Mouse (Mus musculus): ENCODE measurements around the gene Ell. TPM values are rescaled to one million over a fixed set of nuclear protein-coding genes. Genes with fewer than 3 reads are reported as not detected.
"Not testable (repeated sequence)": the region's sequence is repeated elsewhere in the genome, so short reads cannot be mapped to it uniquely, and the experiment has no call there.

Gene Ell
- polyA plus RNA-seq, 1 experiment from 2014 or later, result 13.0 TPM

GRCm38 (mm10) chr8:70510228-70510915, 28.9 kb upstream of the Ell start, which contains the start of gene Uba52:
Gene Uba52, minus strand, starts transcription at chr8:70510801.
- Histone ChIP-seq H3K9me3 (ENCODE audit: control insufficient read depth, low read length) (no peaks in the 10 kb centered on the region), H3K9ac (ENCODE audit: low read length) (peak within 1 kb of the TSS; percentile 99), H3K36me3 (ENCODE audit: control insufficient read depth, insufficient read depth, low read length) (peaks cover 56% of the 10 kb centered on the region), H3K4me3 (ENCODE audit: control insufficient read depth in 1 of 2, insufficient read depth in 1 of 2, low read depth in 1 of 2, low read length in 2 of 2) (peak within 1 kb of the TSS; percentile 91 to 99), H3K4me1 (ENCODE audit: control insufficient read depth in 2 of 2, insufficient read depth in 2 of 2, low read length in 2 of 2) (peaks cover 11 to 34% of the 10 kb centered on the region in 2 experiments), H3K27me3 (ENCODE audit: control insufficient read depth, insufficient read depth, low read length) (no peaks in the 10 kb centered on the region), H3K4me2 (ENCODE audit: low read length) (peak within 1 kb of the TSS; percentile 95), H3K27ac (replicated peaks in 1 of 2; ENCODE audit: control insufficient read depth in 1 of 2, insufficient read depth in 1 of 2, low read depth in 2 of 2, low read length in 2 of 2) (peak within 1 kb of the TSS; percentile 95)
- ATAC-seq (ENCODE audit: insufficient number of reproducible peaks, insufficient read depth, low FRiP score, low read depth), result peak; percentile 80
- WGBS, result under 1% methylated on average over 72 of the region's 74 CpGs

- H3K9me3 ChIP-seq (ENCODE audit: control insufficient read depth, low read length); H3K9ac ChIP-seq (ENCODE audit: low read length); H3K27ac ChIP-seq (replicated peaks in 1 of 2; ENCODE audit: control insufficient read depth in 1 of 2, insufficient read depth in 1 of 2, low read depth in 2 of 2, low read length in 2 of 2); ATAC-seq (ENCODE audit: insufficient number of reproducible peaks, insufficient read depth, low FRiP score, low read depth); H3K27me3 ChIP-seq (ENCODE audit: control insufficient read depth, insufficient read depth, low read length): not testable (repeated sequence)
- peaks cover 62% of the 10 kb centered on the region for H3K36me3 ChIP-seq (ENCODE audit: control insufficient read depth, insufficient read depth, low read length)
- peak overlapping the region; percentile 95 for H3K4me2 ChIP-seq (ENCODE audit: low read length)
- 87% methylated on average over 6 of the region's 6 CpGs for WGBS
- H3K4me3 ChIP-seq (ENCODE audit: control insufficient read depth in 1 of 2, insufficient read depth in 1 of 2, low read depth in 1 of 2, low read length in 2 of 2), result peak overlapping the region; percentile 91 to 99
- peaks cover 7 to 27% of the 10 kb centered on the region in 2 experiments for H3K4me1 ChIP-seq (ENCODE audit: control insufficient read depth in 2 of 2, insufficient read depth in 2 of 2, low read length in 2 of 2)
These were observed 28.1 kb upstream of the Ell start for GRCm38 (mm10) chr8:70511174-70511573.

- peaks cover 68% of the 10 kb centered on the region for H3K36me3 ChIP-seq (ENCODE audit: control insufficient read depth, insufficient read depth, low read length)
- H3K27ac ChIP-seq (replicated peaks in 1 of 2; ENCODE audit: control insufficient read depth in 1 of 2, insufficient read depth in 1 of 2, low read depth in 2 of 2, low read length in 2 of 2), result no peak overlapping the region
- no peak for ATAC-seq (ENCODE audit: insufficient number of reproducible peaks, insufficient read depth, low FRiP score, low read depth)
- WGBS, result 96% methylated on average over 2 of the region's 2 CpGs
- peaks cover 7 to 27% of the 10 kb centered on the region in 2 experiments for H3K4me1 ChIP-seq (ENCODE audit: control insufficient read depth in 2 of 2, insufficient read depth in 2 of 2, low read length in 2 of 2)
- peak overlapping the region; percentile 95; the same call in 1 of the 2 replicates for H3K4me2 ChIP-seq (ENCODE audit: low read length)
- no peak overlapping the region for H3K9ac ChIP-seq (ENCODE audit: low read length)
- H3K4me3 ChIP-seq (ENCODE audit: control insufficient read depth in 1 of 2, insufficient read depth in 1 of 2, low read depth in 1 of 2, low read length in 2 of 2), result no peak overlapping the region
- H3K9me3 ChIP-seq (ENCODE audit: control insufficient read depth, low read length), result no peaks in the 10 kb centered on the region
- H3K27me3 ChIP-seq (ENCODE audit: control insufficient read depth, insufficient read depth, low read length), result no peaks in the 10 kb centered on the region
These were observed 27.5 kb upstream of the Ell start for GRCm38 (mm10) chr8:70511770-70512169.

- no peak for ATAC-seq (ENCODE audit: insufficient number of reproducible peaks, insufficient read depth, low FRiP score, low read depth)
- Histone ChIP-seq H3K27me3 (ENCODE audit: control insufficient read depth, insufficient read depth, low read length) (no peaks in the 10 kb centered on the region), H3K4me2 (ENCODE audit: low read length) (no peak overlapping the region), H3K9me3 (ENCODE audit: control insufficient read depth, low read length) (no peaks in the 10 kb centered on the region), H3K4me1 (ENCODE audit: control insufficient read depth in 2 of 2, insufficient read depth in 2 of 2, low read length in 2 of 2) (peaks cover 7 to 27% of the 10 kb centered on the region in 2 experiments), H3K27ac (replicated peaks in 1 of 2; ENCODE audit: control insufficient read depth in 1 of 2, insufficient read depth in 1 of 2, low read depth in 2 of 2, low read length in 2 of 2) (no peak overlapping the region), H3K9ac (ENCODE audit: low read length) (no peak overlapping the region), H3K36me3 (ENCODE audit: control insufficient read depth, insufficient read depth, low read length) (peaks cover 65% of the 10 kb centered on the region), H3K4me3 (ENCODE audit: control insufficient read depth in 1 of 2, insufficient read depth in 1 of 2, low read depth in 1 of 2, low read length in 2 of 2) (no peak overlapping the region)
- 93% methylated on average over 11 of the region's 11 CpGs for WGBS
These were observed 26.9 kb upstream of the Ell start for GRCm38 (mm10) chr8:70512253-70512903.

GRCm38 (mm10) chr8:70513441-70513840, 25.8 kb upstream of the Ell start:
- Histone ChIP-seq H3K4me3 (ENCODE audit: control insufficient read depth in 1 of 2, insufficient read depth in 1 of 2, low read depth in 1 of 2, low read length in 2 of 2) (no peak overlapping the region), H3K27ac (replicated peaks in 1 of 2; ENCODE audit: control insufficient read depth in 1 of 2, insufficient read depth in 1 of 2, low read depth in 2 of 2, low read length in 2 of 2) (0 out of 4 replicates have a peak overlapping the region, but pooled peaks of 1 of the 2 experiments have one; percentile 19), H3K4me2 (ENCODE audit: low read length) (no peak overlapping the region), H3K9me3 (ENCODE audit: control insufficient read depth, low read length) (no peaks in the 10 kb centered on the region), H3K4me1 (ENCODE audit: control insufficient read depth in 2 of 2, insufficient read depth in 2 of 2, low read length in 2 of 2) (peaks cover 7 to 27% of the 10 kb centered on the region in 2 experiments), H3K36me3 (ENCODE audit: control insufficient read depth, insufficient read depth, low read length) (peaks cover 63% of the 10 kb centered on the region), H3K27me3 (ENCODE audit: control insufficient read depth, insufficient read depth, low read length) (no peaks in the 10 kb centered on the region), H3K9ac (ENCODE audit: low read length) (peak overlapping the region; percentile 16; the same call in 1 of the 2 replicates)
- ATAC-seq (ENCODE audit: insufficient number of reproducible peaks, insufficient read depth, low FRiP score, low read depth), result no peak
- WGBS, result 40% methylated on average over 2 of the region's 2 CpGs

- Histone ChIP-seq H3K9ac (ENCODE audit: low read length) (no peak overlapping the region), H3K4me2 (ENCODE audit: low read length) (no peak overlapping the region), H3K27me3 (ENCODE audit: control insufficient read depth, insufficient read depth, low read length) (no peaks in the 10 kb centered on the region), H3K4me3 (ENCODE audit: control insufficient read depth in 1 of 2, insufficient read depth in 1 of 2, low read depth in 1 of 2, low read length in 2 of 2) (no peak overlapping the region), H3K27ac (replicated peaks in 1 of 2; ENCODE audit: control insufficient read depth in 1 of 2, insufficient read depth in 1 of 2, low read depth in 2 of 2, low read length in 2 of 2) (no peak overlapping the region), H3K9me3 (ENCODE audit: control insufficient read depth, low read length) (no peaks in the 10 kb centered on the region), H3K36me3 (ENCODE audit: control insufficient read depth, insufficient read depth, low read length) (peaks cover 62% of the 10 kb centered on the region), H3K4me1 (ENCODE audit: control insufficient read depth in 2 of 2, insufficient read depth in 2 of 2, low read length in 2 of 2) (peaks cover 0 to 7% of the 10 kb centered on the region in 2 experiments)
- 78% methylated on average over 10 of the region's 10 CpGs for WGBS
- no peak for ATAC-seq (ENCODE audit: insufficient number of reproducible peaks, insufficient read depth, low FRiP score, low read depth)
These were observed 21.2 kb upstream of the Ell start for GRCm38 (mm10) chr8:70517940-70518643.

- Histone ChIP-seq H3K4me1 (ENCODE audit: control insufficient read depth in 2 of 2, insufficient read depth in 2 of 2, low read length in 2 of 2) (peaks cover 2 to 3% of the 10 kb centered on the region in 2 experiments; a peak in 2 of 4 replicates), H3K4me3 (ENCODE audit: control insufficient read depth in 1 of 2, insufficient read depth in 1 of 2, low read depth in 1 of 2, low read length in 2 of 2) (no peak overlapping the region), H3K4me2 (ENCODE audit: low read length) (no peak overlapping the region), H3K9ac (ENCODE audit: low read length) (no peak overlapping the region), H3K9me3 (ENCODE audit: control insufficient read depth, low read length) (no peaks in the 10 kb centered on the region), H3K27me3 (ENCODE audit: control insufficient read depth, insufficient read depth, low read length) (no peaks in the 10 kb centered on the region), H3K36me3 (ENCODE audit: control insufficient read depth, insufficient read depth, low read length) (peaks cover 52% of the 10 kb centered on the region), H3K27ac (replicated peaks in 1 of 2; ENCODE audit: control insufficient read depth in 1 of 2, insufficient read depth in 1 of 2, low read depth in 2 of 2, low read length in 2 of 2) (no peak overlapping the region)
- WGBS, result 87% methylated on average over 6 of the region's 6 CpGs
- ATAC-seq (ENCODE audit: insufficient number of reproducible peaks, insufficient read depth, low FRiP score, low read depth), result no peak
These were observed 20.2 kb upstream of the Ell start for GRCm38 (mm10) chr8:70519043-70519442.

All from heart, embryonic 14.5 days (tissue).